Mouse (Mus musculus) forebrain, embryonic 11.5 days (tissue): ENCODE data around the gene Mllt10. TPM values are rescaled to one million over a fixed set of nuclear protein-coding genes. Genes with fewer than 3 reads are reported as not detected.

Source experiments
- ATAC-seq: fragments of 200-750 bp; cut with Nextera tagmentation; replicated peaks from 2 replicates; pipeline ENCODE4 v1.8.0; 2017; ENCODE audit warnings: moderate TSS enrichment; ENCODE audit not compliant: low FRiP score
- DNase-seq: peaks from one replicate; pipeline ENCODE4 v3.0.0-alpha.2; 2017; ENCODE audit warnings: low spot score
- H3K27ac ChIP-seq: fragments of 300-500 bp; sonication (generic); 2 replicates; pipeline ENCODE4 v1.5.1; 2014; ENCODE audit warnings: low read depth, low read length
- H3K27me3 ChIP-seq: fragments of 300-500 bp; sonication (generic); 2 replicates; pipeline ENCODE4 v1.6.1; 2014; ENCODE audit warnings: mild to moderate bottlenecking, low read length, mixed read lengths; ENCODE audit not compliant: control insufficient read depth, insufficient read depth
- H3K36me3 ChIP-seq: fragments of 300-500 bp; sonication (generic); 2 replicates; pipeline ENCODE4 v1.6.1; 2014; ENCODE audit warnings: mild to moderate bottlenecking, low read length, moderate library complexity, mixed read lengths; ENCODE audit not compliant: control insufficient read depth, insufficient read depth
- H3K4me1 ChIP-seq: fragments of 300-500 bp; sonication (generic); replicated peaks from 2 replicates; pipeline ENCODE4 v1.6.1; 2014; ENCODE audit warnings: low read length, mixed read lengths; ENCODE audit not compliant: control insufficient read depth, insufficient read depth
- H3K4me2 ChIP-seq: fragments of 300-500 bp; sonication (generic); 2 replicates; pipeline ENCODE4 v1.6.1; 2014; ENCODE audit warnings: low read depth, mild to moderate bottlenecking, low read length, moderate library complexity, mixed read lengths; ENCODE audit not compliant: severe bottlenecking
- H3K4me3 ChIP-seq: fragments of 300-500 bp; sonication (generic); 2 replicates; pipeline ENCODE4 v1.5.1; 2014; ENCODE audit warnings: low read depth, low read length
- H3K9ac ChIP-seq: fragments of 300-500 bp; sonication (generic); 2 replicates; pipeline ENCODE4 v1.6.1; 2014; ENCODE audit warnings: low read length
- H3K9me3 ChIP-seq: fragments of 300-500 bp; sonication (generic); 2 replicates; pipeline ENCODE4 v1.6.1; 2016; ENCODE audit warnings: low read length, mixed read lengths; ENCODE audit not compliant: control insufficient read depth
- WGBS: fragments of 180-500 bp; shearing (Covaris S2); extraction: QIAGEN DNeasy Blood & Tissue Kit; methylation state at CpG from one replicate; pipeline ENCODE4 v1.1.7; 2014; 5-methylcytosine and 5-hydroxymethylcytosine counted together
- polyA plus RNA-seq: library from polyadenylated mRNA; unstranded; fragments of >200 nt; fragmentation: Nextera tagmentation; extraction: Ambion mirVana; gene quantifications from 2 replicates; pipeline ENCODE4 v1.2.1, GENCODE M21; 2014

The Mllt10 gene
- polyA plus RNA-seq, 1 experiment from 2014 or later = 54.2 TPM

- peak overlapping the region; percentile 92 for H3K9ac ChIP-seq
- no peaks in the 10 kb centered on the region for H3K27me3 ChIP-seq
- H3K27ac ChIP-seq = peak overlapping the region; percentile 97
- peaks cover 35% of the 10 kb centered on the region for H3K4me1 ChIP-seq
- peak overlapping the region; percentile 82 for H3K4me2 ChIP-seq
- WGBS = 1% methylated on average over 45 of the region's 46 CpGs
- peak; percentile 58 for ATAC-seq
- H3K9me3 ChIP-seq = no peaks in the 10 kb centered on the region
- no peaks in the 10 kb centered on the region for H3K36me3 ChIP-seq
- DNase-seq = peak; percentile 88
- H3K4me3 ChIP-seq = peak overlapping the region; percentile 39
These were observed 15.3 kb upstream of the Mllt10 start for GRCm38 (mm10) chr2:18039566-18040290.

GRCm38 (mm10) chr2:18040347-18041160, 14.5 kb upstream of the Mllt10 start:
- Histone ChIP-seq H3K9ac (peak overlapping the region; percentile 92), H3K4me3 (peak overlapping the region; percentile 39), H3K36me3 (no peaks in the 10 kb centered on the region), H3K4me1 (peaks cover 35% of the 10 kb centered on the region), H3K27me3 (no peaks in the 10 kb centered on the region), H3K4me2 (peak overlapping the region; percentile 82), H3K27ac (peak overlapping the region; percentile 97), H3K9me3 (no peaks in the 10 kb centered on the region)
- ATAC-seq (peak; percentile 29), DNase-seq (peak; percentile 75)
- 3% methylated on average over 27 of the region's 27 CpGs for WGBS

- H3K4me2 ChIP-seq = peak overlapping the region; percentile 82
- peak overlapping the region; percentile 39 for H3K4me3 ChIP-seq
- no peaks in the 10 kb centered on the region for H3K27me3 ChIP-seq
- DNase-seq = peak; percentile 94
- H3K4me1 ChIP-seq = peaks cover 33% of the 10 kb centered on the region
- H3K9me3 ChIP-seq = no peaks in the 10 kb centered on the region
- ATAC-seq = peak; percentile 91
- WGBS = 1% methylated on average over 14 of the region's 14 CpGs
- H3K9ac ChIP-seq = peak overlapping the region; percentile 92
- no peaks in the 10 kb centered on the region for H3K36me3 ChIP-seq
- peak overlapping the region; percentile 97 for H3K27ac ChIP-seq
These were observed 13.7 kb upstream of the Mllt10 start for GRCm38 (mm10) chr2:18041199-18041885.

- DNase-seq = no peak
- Histone ChIP-seq H3K9me3 (no peaks in the 10 kb centered on the region), H3K4me1 (peaks cover 21% of the 10 kb centered on the region)
These were observed 9.8 kb upstream of the Mllt10 start for GRCm38 (mm10) chr2:18045143-18045780.

GRCm38 (mm10) chr2:18045781-18046181, 9.3 kb upstream of the Mllt10 start:
- peak overlapping the region; percentile 82 for H3K4me2 ChIP-seq
- H3K9me3 ChIP-seq = no peaks in the 10 kb centered on the region
- no peaks in the 10 kb centered on the region for H3K36me3 ChIP-seq
- ATAC-seq = no peak
- 2% methylated on average over 6 of the region's 6 CpGs for WGBS
- peaks cover 16% of the 10 kb centered on the region for H3K4me1 ChIP-seq
- no peaks in the 10 kb centered on the region for H3K27me3 ChIP-seq
- peak overlapping the region; percentile 100 for H3K9ac ChIP-seq
- DNase-seq = no peak
- H3K27ac ChIP-seq = peak overlapping the region; percentile 99
- peak overlapping the region; percentile 99 for H3K4me3 ChIP-seq

More at GRCm38 (mm10) chr2:18045143-18045780, 9.8 kb upstream of the Mllt10 start:
- 2% methylated on average over 7 of the region's 7 CpGs for WGBS
- no peaks in the 10 kb centered on the region for H3K36me3 ChIP-seq
- H3K27ac ChIP-seq = peak overlapping the region; percentile 99
- no peak for ATAC-seq
- H3K27me3 ChIP-seq = no peaks in the 10 kb centered on the region
- peak overlapping the region; percentile 100 for H3K9ac ChIP-seq
- peak overlapping the region; percentile 99 for H3K4me3 ChIP-seq
- H3K4me2 ChIP-seq = peak overlapping the region; percentile 82

GRCm38 (mm10) chr2:18046186-18046585, 8.9 kb upstream of the Mllt10 start:
- no peak for ATAC-seq
- peak overlapping the region; percentile 99 for H3K27ac ChIP-seq
- H3K4me3 ChIP-seq = peak overlapping the region; percentile 99
- peak overlapping the region; percentile 82 for H3K4me2 ChIP-seq
- no peak for DNase-seq
- H3K27me3 ChIP-seq = no peaks in the 10 kb centered on the region
- 0% methylated on average over 4 of the region's 4 CpGs for WGBS
- peak overlapping the region; percentile 100 for H3K9ac ChIP-seq
- no peaks in the 10 kb centered on the region for H3K9me3 ChIP-seq
- H3K36me3 ChIP-seq = no peaks in the 10 kb centered on the region
- H3K4me1 ChIP-seq = peaks cover 12% of the 10 kb centered on the region

GRCm38 (mm10) chr2:18046758-18047645, 8.0 kb upstream of the Mllt10 start:
- peak overlapping the region; percentile 99 for H3K27ac ChIP-seq
- peaks cover 14% of the 10 kb centered on the region for H3K4me1 ChIP-seq
- no peaks in the 10 kb centered on the region for H3K27me3 ChIP-seq
- peak overlapping the region; percentile 100 for H3K9ac ChIP-seq
- under 1% methylated on average over 64 of the region's 64 CpGs for WGBS
- peak; percentile 84 for DNase-seq
- H3K4me3 ChIP-seq = peak overlapping the region; percentile 99
- H3K36me3 ChIP-seq = no peaks in the 10 kb centered on the region
- ATAC-seq = 0 out of 2 replicates have a peak, but pooled peaks have one; percentile 16
- H3K9me3 ChIP-seq = no peaks in the 10 kb centered on the region
- H3K4me2 ChIP-seq = peak overlapping the region; percentile 82
